Mouse (Mus musculus) cerebellum, adult 8-10 months (tissue): ENCODE measurements at regions not wholly inside any gene's neighbourhood (a gene's known extent, or its start where the extent isn't known, plus 50 kb on each side); places are given as distances from the start of the nearest gene placed in this dataset.
"Not testable (repeated sequence)": the region's sequence is repeated elsewhere in the genome, so short reads cannot be mapped to it uniquely, and the experiment has no call there.

Experiments used
- DNase-seq: peaks from one replicate; pipeline ENCODE4 v3.0.0; 2022

DNA sequence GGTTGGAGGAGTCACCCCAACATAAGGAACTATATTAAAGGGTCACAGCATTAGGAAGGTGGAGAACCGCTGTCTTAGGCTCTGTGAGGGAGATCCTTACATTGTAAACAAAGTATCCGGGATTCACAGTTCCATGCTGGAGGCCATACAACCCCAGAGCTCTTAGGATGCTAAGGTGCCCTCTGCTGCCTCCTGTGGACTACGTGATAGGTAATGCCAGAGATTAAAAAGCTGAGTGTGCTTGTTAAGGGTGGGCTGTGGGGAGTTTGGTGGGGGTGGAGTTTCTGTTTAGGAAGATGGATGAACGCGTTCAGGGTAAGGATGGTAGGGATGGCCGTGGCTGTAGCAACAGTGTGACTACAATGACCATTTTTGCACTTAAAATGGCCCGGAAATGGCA, 148.4 kb upstream of the Ubl3 start:
- DNase-seq, result no peak

DNA sequence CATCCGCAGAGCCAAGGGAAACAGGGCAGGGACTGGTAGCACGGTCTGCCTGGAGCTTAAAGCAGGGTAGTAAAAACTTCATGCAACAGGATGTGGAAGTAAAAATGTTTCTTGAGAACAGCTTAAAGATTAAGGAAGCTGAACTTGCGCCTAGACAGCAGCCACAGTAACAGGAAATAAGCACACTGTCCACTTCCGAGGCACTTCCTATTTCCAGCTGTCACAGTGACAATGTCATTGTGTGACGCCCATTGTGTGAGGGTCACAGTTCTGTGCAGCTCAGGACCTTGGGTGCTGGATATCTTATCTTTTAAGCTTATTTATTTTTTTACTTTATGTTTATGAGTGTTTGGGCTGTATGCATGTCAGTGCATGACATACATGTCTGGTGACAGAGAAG, 147.7 kb upstream of the Ubl3 start:
- DNase-seq, result no peak

DNA sequence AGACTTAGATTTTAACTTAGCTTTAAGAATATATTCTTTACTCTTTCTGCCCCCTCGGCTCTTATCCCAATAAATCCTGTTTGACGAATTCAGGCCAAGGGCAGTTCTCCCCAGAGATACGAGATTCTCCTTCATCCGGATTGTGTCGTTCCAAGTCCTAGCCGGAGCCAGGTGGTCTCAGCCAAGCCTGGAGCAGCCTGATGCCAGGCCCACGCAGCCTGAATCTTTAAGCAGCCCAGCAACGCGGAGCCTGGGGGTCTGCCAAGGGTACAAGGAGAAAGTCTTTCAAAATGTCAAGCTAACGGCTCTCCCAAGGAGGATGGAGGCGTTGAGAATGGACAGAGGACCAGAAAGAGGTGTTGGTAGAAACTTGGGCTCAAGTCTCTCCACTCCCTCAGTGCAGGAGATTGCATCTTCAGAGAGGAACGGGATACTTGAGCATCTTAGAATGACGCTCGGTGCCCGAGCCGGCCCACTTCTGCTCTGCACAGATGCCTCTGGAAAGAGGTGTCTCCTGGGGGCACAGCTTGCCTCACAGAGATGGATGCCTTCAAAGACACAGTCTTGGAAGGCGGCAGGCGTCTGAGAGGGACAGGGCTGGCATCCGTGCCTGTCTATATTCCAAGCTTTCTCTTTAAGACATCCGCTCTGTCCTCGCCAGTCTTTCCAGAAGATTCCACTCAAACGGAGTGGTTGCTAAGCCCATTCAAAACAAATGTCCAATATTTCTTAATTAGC, 145.2 kb upstream of the Ubl3 start:
- no peak for DNase-seq

DNA sequence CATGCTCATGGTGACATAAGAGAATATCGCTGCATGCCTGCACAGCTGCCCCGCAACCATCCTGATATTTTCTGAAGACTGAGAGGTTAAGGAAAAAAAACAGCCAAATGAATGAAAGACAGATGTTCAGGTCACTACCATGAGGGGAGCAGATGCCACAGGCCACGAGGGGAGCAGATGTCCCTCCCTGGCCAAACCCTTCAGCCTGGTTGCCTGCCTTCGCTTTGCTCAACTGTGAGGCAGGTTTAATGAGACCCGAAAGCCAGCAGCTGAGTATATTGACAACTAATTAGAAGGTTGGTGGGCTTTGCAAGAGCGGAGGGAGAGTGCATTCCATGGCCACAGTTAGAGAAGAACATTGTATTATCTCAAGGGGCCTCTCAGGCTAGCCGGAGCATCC, 141.8 kb upstream of the Ubl3 start:
- DNase-seq, result no peak

DNA sequence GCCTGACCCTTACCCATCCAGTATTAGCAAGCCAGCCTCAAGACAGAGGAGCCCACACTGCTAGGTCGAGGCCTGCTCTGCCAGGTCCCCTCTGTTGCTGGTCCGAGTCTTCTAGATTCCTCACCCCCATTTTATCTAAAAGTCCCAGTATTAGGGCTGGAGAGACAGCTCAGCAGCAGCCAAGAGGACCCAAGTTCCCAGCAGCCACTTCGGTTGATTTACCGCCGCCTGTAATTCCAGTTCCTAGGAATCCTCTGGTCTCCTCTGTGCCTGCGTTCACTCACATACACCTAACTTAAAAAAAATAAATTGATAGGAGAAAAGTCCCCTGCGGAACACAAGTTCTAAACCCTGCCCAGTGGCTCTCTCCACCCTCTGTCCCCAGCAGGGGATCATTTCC, 138.9 kb upstream of the Ubl3 start:
- DNase-seq, result no peak

DNA sequence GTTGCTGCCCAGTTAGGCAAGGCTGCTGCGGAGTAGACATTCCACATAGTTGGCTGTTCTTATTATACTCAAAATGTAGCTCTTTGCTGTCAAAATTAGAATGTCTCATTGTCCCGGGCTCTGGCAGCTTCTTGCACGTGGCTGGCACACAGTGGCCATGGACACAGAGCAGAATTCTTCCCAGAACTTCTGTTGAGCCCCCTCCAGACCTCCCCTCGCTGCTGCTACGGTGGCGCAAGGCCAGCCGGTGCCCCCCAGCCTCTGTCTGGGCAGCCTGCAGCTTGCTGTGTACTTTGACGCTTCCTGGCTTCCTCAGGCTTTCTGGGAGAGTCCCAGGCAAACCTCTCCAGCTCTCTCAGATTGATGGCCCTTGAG, 138.2 kb upstream of the Ubl3 start:
- no peak for DNase-seq

DNA sequence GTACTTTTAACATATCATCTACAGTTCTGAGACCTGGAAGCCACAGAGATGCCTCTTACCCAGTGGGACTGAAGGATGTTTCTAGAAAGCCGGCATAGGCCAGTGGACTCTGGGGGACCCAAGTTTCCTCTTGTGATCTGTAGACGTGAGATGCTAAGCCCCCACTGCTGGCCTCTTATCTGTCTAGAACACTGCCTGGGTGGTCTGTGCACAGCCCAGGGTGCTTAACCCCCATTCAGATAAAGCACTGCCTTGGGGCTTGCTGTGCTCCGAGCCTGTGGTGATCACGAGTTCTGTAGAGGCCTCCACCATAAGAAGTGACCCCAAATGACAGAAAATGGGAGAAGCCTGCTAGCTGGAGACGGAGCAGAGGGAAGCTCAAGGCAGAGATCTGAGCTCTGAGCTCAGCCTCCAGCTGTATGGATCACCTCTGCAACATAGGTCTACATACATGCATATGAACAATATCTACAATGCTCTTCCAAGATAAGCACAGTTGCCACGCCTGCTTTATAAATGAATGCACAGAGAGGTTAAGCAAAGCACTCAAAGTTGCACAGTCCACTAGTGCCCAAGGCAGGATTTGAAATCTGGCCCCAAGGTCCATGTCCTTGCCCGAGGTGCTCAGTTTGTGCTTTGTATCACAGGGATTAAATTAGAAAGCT, 137.7 kb upstream of the Ubl3 start:
- no peak for DNase-seq

DNA sequence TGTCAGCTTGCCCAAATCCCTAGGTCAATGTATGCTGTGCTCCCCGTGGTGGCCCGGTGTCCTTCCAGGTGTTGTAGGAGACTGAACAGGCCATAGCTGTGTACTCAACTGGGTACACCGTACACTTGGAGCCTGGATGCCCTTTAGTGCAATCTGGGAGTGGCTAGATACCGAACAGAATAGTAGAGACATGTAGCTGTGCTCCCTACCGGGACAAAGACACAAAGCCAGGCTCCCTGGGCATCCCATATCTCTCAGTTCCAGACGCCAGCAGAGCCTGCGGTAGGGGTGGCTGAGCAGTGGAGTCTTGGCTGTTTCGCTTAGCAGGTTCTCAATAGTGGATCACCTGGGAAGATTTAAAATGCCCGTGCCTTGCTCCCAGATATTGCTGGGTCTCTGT, 136.7 kb upstream of the Ubl3 start:
- no peak for DNase-seq

DNA sequence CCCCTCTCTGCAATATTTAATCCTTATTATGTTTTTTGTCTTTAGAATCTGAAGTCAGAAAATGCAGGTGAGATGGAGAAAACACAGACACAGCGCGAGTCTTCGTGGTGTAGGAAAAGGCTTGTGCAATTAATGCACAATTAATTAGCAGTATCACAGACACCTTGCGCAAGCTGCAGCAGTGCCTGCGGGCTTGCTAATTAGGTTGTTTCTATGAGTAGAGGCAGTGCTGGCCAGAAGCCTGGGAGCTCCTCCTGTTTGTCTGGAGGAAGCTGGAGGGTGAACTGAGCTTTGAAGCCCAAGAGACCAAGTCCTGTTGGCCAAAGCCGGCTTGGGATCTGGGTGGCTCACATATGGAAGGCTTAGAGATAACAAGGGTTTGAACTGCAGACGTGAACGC, 135.9 kb upstream of the Ubl3 start:
- no peak for DNase-seq

DNA sequence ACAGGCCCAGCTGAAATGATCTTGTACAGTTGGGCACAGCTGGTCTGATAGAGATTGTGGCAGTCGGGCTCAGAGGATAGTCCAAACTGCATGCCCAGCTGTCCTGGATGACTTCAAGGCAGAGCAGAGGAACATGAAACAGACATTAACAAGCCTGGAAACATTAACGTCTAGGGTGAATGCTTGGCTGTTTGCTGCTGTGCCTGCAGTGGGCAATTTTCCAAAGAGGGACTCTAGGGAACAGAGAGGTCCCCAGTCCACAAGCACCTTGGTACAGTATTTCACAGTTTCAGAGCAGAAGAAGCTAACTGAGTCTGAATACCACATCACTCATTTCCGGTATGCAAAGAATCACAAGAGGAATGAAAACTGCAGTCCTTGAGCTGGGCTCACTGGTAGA, 135.2 kb upstream of the Ubl3 start:
- no peak for DNase-seq

DNA sequence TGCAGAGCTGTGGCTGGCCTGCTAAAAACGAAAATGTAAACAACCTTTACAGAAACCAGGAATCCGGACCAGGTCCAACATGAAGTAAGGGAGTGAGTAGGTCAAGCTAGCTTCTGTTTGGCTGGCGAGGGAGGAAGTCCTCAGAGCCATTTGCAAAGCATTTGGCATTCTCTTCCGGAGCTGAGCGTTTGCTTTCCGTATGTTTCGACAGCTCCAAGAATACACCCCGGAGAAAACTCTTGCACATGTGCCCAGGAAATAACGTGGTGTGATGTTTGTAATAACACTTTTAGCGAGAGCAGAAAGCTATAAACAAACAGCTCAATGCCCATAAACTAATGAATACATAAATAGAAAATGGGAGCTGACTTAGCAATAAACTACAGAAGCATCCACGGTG, 131.6 kb upstream of the Ubl3 start:
- DNase-seq, result no peak

DNA sequence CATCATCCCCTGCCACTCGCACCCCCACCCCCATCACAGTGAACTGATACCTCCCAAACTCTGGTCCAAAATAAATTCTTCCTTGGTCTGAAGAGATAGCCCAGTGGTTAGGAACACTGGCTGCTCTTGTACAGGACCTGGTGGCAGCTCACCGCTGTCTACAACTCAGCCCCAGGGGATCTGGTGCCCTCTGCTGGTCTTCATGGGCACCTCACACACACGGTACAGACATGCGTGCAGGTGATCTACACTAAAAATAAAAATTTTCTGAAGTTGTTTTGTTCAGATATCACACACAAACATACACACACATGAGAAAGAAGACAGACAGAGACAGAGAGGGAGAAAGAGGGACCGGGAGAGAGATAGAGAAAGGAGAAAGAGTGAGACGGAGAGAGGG, 130.0 kb upstream of the Ubl3 start:
- no peak for DNase-seq

DNA sequence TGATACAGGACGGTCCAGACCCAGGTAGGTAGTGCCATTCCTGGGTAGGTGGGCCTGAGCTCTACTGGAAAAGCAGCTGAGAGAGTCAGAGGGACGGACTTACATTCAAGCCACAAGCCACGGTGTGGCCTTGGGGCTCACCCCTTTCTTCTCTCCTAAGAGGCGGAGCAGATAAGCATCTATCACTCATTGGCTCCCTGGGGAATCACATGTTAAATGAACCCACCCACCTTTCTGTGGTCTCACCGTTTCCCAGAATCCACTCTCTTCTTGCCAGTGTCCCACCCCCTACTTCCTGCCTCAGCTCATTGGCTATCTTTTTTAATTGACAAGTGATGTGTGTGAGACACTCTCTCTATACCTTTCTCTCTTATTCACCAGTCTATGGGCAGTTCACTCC, 127.8 kb upstream of the Ubl3 start:
- no peak for DNase-seq

DNA sequence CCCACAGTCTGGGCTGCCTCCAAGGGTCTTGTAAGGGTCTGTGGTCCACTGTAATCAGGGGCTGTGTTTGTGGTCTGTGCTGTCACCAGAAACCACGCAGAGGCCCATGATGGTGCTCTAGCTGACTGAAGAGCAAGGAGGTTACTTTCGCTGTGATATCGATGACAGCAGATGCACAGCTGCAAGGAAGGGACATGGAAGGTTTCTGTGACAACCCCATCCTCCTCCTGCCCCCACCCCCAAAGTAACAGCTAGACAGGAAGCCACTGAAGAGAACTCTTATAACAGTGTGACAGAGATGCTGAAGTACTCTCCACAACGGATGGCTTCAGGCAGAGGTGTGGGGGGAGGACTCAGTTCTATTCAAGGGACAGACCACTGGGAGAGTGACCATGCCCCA, 127.0 kb upstream of the Ubl3 start:
- DNase-seq, result no peak

DNA sequence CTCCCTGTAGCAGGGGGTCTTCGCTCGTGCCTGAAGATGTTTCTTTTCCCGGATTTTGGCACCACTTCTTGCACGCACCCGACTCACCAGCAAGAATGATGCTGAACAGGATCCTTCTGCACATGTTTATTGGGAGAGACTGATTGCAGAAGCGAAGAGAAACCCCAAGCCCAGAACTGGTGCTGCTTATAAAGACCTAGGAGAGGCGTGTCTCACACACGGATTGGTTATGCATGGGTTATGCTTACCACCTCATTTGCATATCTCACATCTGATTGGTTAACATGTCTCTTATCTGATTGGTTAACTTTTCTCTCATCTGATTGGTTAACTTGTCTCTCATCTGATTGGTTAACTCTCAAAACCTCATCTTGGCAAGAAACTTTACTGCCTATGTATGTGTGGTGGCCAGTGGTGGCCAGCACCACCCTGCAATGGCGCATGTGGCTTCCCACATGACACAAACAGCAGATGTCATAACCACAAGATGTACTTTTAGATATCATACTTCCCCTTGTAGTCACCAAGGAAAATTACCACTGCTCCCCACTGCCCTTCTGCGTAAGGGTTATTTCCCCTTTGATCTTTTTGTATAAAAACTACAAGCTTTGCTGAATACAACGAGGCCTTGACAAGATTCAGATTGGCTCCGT, 125.8 kb upstream of the Ubl3 start:
- DNase-seq, result not testable (repeated sequence)

DNA sequence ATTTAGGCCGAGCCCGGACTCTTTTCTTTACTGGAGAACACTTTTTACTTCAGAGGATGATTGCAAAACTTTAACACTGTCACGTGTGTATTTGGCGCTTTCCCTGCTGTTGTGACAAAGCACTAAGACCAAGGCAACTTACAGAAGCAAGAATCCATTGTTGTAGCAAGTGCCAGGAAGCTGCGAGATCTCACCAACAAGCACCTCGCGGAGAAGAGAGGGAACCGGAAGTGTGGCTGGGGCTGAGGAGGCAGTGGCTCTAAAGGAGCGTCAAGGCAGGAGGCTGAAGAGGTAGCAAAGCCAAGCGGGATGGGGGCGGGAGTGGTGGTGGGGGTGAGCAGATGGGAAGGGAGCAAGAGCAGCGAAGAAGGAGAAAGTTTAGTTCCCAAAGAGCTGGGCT, 121.7 kb upstream of the Ubl3 start:
- DNase-seq, result no peak

DNA sequence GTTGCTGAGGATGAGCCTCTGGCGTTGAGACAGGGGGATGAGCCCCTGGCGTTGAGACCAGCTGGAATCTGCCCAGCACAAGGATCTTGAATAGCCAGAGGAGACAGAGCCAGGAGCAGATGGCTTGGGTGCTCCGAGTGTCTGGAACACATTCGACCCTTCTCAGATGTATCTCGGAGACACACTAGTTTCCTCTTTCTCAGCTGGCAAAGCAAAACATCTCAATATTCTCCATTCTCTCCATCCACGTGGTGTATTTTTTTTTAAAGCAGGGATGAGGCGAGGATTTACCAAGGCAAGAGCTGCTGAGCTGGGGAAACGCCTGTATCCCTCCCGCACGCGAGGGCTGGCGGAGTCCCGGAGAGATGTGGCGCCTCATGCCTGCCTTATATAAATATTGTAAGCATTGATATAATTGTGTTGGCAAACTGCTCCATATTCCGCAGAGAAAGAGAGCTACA, 109.7 kb upstream of the Ubl3 start:
- DNase-seq, result peak; percentile 1

DNA sequence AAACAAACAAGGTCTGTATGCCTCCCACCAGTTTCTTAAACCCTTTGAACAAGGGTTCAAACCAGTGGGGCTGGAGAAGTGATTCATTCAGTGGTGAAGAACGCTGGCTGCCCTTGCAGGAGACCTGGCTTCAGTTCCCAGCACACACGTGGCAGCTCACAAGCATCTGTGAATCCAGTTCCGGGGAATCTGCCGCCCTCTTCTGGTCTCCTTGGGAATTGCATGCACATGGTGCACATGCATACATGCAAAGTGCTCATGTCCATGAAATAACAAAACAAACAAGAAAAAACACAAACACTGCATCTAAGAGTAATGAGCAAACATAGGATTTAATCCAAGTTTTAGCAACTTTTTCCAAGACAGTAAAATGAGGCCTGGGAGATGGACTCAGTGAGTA, 108.5 kb upstream of the Ubl3 start:
- no peak for DNase-seq

DNA sequence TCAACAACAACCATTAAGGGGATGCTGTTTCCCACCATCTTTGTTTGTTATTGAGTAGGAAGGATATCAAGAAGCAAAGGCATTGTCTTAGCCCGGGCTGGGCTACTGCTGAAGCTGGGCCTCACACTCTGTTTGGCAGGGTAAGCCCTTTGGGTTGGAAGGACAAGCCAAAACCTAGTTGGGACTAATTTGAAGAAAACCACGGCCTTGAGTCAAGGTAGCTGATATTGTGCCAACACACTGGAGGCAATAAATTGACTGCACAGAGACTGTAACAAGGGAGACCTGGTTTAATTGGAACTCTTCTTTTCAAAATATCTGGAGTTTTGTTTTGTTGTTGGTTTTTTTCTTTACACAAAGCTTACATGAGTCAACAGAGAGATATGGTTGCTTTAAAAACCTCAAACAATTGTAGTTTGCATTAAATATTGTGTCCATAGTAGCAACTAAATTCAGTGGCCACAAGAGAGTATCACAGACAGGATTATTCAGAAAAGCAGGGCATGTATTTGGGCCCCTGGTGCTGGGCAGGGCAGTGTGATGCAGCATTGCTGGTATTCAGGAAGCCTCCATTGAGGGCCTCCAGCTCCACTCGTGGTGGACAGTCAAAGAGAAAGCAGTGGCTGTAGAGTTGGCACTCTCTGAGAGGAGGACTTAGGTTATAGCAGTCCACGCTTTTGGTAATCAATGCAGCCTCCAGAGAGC, 105.5 kb upstream of the Ubl3 start:
- DNase-seq, result no peak

DNA sequence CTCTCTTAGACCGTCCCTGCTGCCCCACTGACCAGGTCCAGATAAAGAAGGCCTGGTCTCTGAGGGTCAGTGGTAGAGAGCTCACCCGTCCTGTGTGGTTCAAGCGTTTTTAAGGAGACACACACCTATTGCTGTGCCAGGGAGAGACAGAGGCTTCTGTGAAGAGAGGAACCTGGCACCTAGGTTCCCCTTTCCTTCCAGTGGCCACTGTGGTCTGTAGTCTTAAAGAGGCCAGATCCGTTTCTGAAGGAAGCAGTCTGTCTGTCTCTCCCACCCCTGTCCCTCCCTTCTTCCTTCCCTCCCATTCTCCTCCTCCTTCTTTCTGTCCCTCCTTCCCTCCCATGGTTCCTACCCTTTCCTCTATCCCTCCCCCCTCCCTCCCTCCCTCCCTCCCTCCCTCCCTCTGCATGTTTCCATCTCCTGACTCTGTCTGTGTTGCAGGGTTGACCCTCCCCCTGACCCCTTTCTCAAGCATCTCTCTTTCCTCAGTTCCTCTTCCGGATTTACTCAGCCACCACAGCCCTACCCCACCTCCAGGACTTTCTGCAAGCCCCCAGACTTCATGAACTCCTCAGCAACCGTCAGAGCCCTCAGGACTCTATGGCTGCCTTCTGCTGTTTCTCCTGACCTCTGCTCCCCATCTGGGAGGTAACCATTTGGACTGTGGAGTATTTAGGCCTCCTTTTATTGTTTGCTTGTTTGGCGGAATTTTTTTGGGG, 100.1 kb upstream of the Ubl3 start:
- DNase-seq, result no peak

DNA sequence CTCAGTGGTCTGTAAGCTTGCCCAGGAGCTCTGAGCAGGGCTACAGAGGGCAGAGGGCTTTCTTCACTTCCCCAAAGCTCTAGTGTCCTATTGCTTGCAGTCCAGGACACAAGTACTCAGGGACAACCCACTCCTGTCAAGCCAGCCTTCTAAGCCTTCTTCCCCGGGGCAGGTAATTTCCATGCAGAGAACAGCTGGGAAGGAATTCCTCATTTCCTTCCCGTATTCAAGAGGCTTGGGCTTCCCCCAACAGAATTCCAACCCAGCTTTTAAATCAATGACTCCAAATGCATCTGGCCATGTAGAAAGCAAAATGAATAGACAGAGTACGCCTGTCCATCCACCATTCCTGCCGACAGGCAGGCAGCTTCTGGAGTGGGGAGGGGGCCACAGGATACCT, 99.1 kb upstream of the Ubl3 start:
- DNase-seq, result no peak

DNA sequence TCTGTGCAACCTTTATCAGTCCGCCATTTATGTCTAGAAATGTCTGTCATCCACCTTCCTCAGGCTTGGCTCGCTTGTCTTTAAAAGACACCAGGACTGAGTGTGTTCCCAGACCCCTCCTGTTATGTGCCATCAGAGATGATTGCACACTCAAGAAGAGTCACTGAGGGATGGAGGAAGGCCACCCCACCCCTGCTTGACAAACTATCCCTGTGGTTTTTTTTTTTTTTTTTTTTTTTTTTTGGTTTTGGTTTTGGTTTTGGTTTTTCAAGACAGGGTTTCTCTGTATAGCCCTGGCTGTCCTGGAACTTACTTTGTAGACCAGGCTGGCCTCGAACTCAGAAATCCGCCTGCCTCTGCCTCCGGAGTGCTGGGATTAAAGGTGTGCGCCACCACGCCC, 97.0 kb upstream of the Ubl3 start:
- not testable (repeated sequence) for DNase-seq

DNA sequence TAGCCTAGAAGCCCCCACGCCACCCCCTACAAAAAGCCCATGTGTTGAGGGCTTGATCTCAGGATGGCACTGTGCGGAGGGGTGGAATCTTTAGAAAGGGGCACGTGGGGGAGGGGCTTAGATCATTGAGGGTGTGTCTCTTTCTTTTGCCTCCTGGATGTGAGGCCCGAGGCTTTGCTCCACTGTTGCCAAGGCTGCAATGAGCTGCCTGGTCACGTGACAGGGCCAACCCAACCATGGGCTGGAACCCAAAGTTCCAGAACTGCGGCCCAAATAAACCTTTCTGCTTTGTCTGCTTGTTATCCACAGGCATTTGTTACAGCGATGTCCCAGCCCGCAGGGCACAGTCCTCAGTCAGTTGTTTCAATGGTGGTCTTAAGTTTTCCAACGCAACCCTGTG, 96.5 kb upstream of the Ubl3 start:
- DNase-seq, result no peak
